Mouse (Mus musculus) heart, embryonic 12.5 days (tissue): ENCODE measurements around the gene Pxt1. TPM values are rescaled to one million over a fixed set of nuclear protein-coding genes. Genes with fewer than 3 reads are reported as not detected.
A peak's percentile ranks its signal among the peaks of the same experiment; 100 is the strongest.

Experiments
- ATAC-seq: fragments of 200-750 bp; cut with Nextera tagmentation; 2 replicates; pipeline ENCODE4 v1.8.0; 2017; ENCODE audit warnings: moderate TSS enrichment, moderate library complexity; ENCODE audit not compliant: insufficient number of reproducible peaks, low FRiP score
- H3K27ac ChIP-seq: fragments of 300-500 bp; sonication (generic); 2 replicates; pipeline ENCODE4 v1.5.1; 2016; ENCODE audit warnings: mild to moderate bottlenecking, moderate library complexity; ENCODE audit not compliant: poor library complexity, severe bottlenecking
- H3K27me3 ChIP-seq: fragments of 300-500 bp; sonication (generic); replicated peaks from 2 replicates; pipeline ENCODE4 v1.6.1; 2016; ENCODE audit warnings: mild to moderate bottlenecking, moderate library complexity
- H3K36me3 ChIP-seq: fragments of 300-500 bp; sonication (generic); 2 replicates; pipeline ENCODE4 v1.6.1; 2016; ENCODE audit warnings: mild to moderate bottlenecking, moderate library complexity
- H3K4me1 ChIP-seq: fragments of 300-500 bp; sonication (generic); replicated peaks from 2 replicates; pipeline ENCODE4 v1.6.1; 2016; ENCODE audit warnings: mild to moderate bottlenecking
- H3K4me2 ChIP-seq: fragments of 300-500 bp; sonication (generic); 2 replicates; pipeline ENCODE4 v1.6.1; 2016; ENCODE audit warnings: mild to moderate bottlenecking, moderate library complexity
- H3K4me3 ChIP-seq: fragments of 300-500 bp; sonication (generic); 2 replicates; pipeline ENCODE4 v1.5.1; 2016; ENCODE audit warnings: mild to moderate bottlenecking
- H3K9ac ChIP-seq: fragments of 300-500 bp; sonication (generic); 2 replicates; pipeline ENCODE4 v1.6.1; 2016; ENCODE audit warnings: mild to moderate bottlenecking, moderate library complexity
- H3K9me3 ChIP-seq: fragments of 300-500 bp; sonication (generic); replicated peaks from 2 replicates; pipeline ENCODE4 v1.6.1; 2016; ENCODE audit warnings: mild to moderate bottlenecking, moderate library complexity
- WGBS: fragments of 180-500 bp; shearing (Covaris S2); methylation state at CpG from one replicate; pipeline ENCODE4 v1.1.7; 2016; 5-methylcytosine and 5-hydroxymethylcytosine counted together
- polyA plus RNA-seq: library from polyadenylated mRNA; unstranded; fragments of >200 nt; fragmentation: Nextera tagmentation; extraction: Ambion mirVana; gene quantifications from 2 replicates; pipeline ENCODE4 v1.2.1, GENCODE M21; 2016

Pxt1 gene
- polyA plus RNA-seq, 1 experiment from 2014 or later = not detected

DNA sequence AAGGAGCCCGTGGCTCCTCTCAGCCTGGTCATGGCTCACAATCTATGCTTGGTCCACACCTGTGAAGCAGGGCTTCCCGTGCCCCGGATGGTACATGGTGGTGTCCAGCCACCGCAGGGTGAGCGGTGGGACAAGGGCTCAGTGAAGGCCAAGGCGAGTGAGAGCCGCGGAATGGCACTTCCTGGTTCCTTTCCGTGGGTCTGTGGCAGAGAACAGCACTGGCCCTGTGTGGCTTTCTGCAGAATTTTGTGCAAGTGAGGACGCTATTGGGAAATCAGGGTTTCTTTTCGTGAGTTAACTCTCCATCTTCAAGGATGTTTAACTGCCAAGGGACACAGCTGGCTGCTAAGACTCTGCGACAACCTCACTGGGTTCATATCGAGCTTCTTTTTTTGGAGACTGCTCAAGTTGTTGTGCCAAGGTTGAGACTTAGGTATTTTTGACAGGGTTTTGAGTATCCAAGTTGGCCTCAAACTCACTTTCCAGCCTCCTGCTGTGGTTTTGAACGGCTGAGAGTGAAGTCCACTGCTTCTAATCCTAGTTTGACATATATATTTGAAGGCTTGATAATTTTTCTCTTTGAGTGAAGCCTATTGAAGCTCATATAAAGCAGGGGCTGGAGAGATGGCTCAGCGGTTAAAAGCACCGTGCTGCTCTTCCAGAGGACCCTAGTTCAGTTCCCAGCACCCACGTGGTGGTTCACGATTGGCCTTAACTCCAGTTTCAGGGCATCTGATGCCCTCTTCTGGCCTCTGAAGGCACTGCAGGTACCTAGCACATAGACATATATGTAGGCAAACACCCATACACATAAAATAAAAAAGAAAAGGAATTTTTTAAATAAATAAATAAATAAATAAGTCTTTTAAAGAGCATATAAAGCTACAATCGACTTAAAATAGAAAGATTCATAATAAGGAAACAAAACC is 3.6 kb upstream of the Pxt1 start:
- ATAC-seq = no peak
- whole genome bisulfite sequencing = 88% methylated on average over 19 of the region's 19 CpGs

DNA sequence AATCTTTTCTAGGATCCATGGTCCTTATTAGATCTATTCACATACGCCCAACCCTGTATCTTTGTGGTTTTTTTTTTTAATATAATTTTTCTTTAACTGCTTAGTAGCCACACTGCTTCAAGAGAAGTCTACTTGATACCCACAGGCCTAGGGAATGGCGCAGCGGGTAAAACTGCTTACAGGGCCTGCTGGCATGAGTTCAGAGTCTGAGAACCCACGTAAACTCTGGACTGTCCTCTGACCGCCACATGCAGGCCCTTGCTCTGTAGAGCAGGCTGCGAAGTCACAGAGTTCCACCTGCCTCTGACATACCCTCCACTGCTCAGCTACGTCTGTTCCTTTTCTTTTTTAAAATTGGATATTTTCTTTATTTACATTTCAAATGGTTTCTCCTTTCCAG is 841 bp upstream of the Pxt1 start:
- peaks cover 9% of the 10 kb centered on the region for H3K9me3 ChIP-seq
- H3K4me2 ChIP-seq = no peak overlapping the region
- no peaks in the 10 kb centered on the region for H3K36me3 ChIP-seq
- no peak overlapping the region for H3K27ac ChIP-seq
- 87% methylated on average over 7 of the region's 7 CpGs for WGBS
- no peak overlapping the region for H3K9ac ChIP-seq
- no peaks in the 10 kb centered on the region for H3K4me1 ChIP-seq
- no peak overlapping the region for H3K4me3 ChIP-seq
- no peaks in the 10 kb centered on the region for H3K27me3 ChIP-seq
- no peak for ATAC-seq

More for the DNA sequence above, 3.6 kb upstream of the Pxt1 start:
- Histone ChIP-seq H3K4me1 (peaks cover 5% of the 10 kb centered on the region), H3K27ac (no peak overlapping the region), H3K36me3 (no peaks in the 10 kb centered on the region), H3K4me2 (no peak overlapping the region), H3K27me3 (no peaks in the 10 kb centered on the region), H3K9ac (no peak overlapping the region), H3K9me3 (peaks cover 9% of the 10 kb centered on the region; the same call in 1 of the 2 replicates), H3K4me3 (no peak overlapping the region)

DNA sequence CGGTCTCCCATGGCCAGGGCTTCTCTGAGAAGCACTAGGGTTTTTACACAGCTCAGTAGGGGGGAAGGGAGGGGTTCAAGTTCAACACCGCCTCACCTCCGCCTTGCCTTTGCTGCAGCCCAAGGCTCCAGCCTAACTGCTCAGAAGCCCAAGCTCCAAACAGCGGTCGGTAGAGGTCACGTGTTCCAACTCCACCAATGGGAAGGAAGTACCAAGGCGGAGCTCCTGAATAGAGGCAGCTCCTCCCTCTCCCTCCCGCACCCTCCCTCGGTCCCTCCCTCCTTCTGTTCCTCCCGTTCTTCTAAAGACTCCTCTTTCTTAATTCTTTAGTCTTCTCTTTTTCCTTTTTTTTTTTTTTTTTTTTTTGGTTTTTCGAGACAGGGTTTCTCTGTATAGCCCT is 1.5 kb downstream of the Pxt1 start:
- Histone ChIP-seq H3K4me3 (no peak overlapping the region), H3K4me2 (no peak overlapping the region), H3K9ac (no peak overlapping the region), H3K9me3 (peaks cover 3% of the 10 kb centered on the region), H3K27ac (no peak overlapping the region), H3K4me1 (no peaks in the 10 kb centered on the region), H3K27me3 (no peaks in the 10 kb centered on the region), H3K36me3 (no peaks in the 10 kb centered on the region)
- 73% methylated on average over 10 of the region's 11 CpGs for WGBS
- peak; percentile 88; the same call in 1 of the 2 replicates for ATAC-seq

DNA sequence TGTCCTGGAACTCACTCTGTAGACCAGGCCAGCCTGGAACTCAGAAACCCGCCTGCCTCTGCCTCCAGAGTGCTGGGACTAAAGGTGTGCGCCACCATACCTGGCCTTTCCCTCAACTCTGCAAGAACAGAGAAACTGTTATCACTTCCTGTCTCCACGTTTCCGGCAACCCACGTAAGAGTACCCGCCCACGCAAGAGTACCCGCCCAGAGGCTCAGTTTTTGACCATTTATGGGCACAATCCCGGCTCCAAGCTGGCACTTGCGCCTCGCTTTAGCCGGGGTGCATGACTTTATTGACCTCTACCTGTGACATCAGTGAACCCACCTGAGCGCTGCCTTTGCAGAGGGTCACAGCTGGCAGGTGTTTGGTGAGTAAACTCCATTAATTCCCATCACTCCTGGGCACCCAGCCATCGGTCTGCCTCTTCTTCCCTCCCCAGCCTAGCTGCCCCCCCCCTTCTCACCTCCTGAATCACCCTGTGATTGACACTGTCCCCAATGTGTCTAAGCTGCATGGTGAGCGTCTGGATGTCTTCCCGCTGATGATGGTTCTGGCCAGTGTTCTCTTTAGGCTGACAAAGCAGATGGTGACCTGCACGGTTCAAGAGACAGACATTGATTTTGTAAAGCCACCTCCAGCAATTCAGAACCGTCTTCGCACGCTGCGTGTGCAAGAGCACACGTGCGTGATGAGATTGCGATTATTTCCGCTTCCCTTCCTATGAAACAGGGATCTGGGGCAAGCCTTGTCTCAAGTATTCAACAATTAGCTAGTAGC is 2.7 kb downstream of the Pxt1 start:
- no peak overlapping the region for H3K4me3 ChIP-seq
- ATAC-seq = no peak
- no peak overlapping the region for H3K9ac ChIP-seq
- H3K27ac ChIP-seq = no peak overlapping the region
- 90% methylated on average over 25 of the region's 25 CpGs for WGBS
- H3K4me1 ChIP-seq = no peaks in the 10 kb centered on the region
- H3K9me3 ChIP-seq = no peaks in the 10 kb centered on the region; the same call in 1 of the 2 replicates
- H3K4me2 ChIP-seq = no peak overlapping the region
- no peaks in the 10 kb centered on the region for H3K27me3 ChIP-seq
- H3K36me3 ChIP-seq = no peaks in the 10 kb centered on the region

DNA sequence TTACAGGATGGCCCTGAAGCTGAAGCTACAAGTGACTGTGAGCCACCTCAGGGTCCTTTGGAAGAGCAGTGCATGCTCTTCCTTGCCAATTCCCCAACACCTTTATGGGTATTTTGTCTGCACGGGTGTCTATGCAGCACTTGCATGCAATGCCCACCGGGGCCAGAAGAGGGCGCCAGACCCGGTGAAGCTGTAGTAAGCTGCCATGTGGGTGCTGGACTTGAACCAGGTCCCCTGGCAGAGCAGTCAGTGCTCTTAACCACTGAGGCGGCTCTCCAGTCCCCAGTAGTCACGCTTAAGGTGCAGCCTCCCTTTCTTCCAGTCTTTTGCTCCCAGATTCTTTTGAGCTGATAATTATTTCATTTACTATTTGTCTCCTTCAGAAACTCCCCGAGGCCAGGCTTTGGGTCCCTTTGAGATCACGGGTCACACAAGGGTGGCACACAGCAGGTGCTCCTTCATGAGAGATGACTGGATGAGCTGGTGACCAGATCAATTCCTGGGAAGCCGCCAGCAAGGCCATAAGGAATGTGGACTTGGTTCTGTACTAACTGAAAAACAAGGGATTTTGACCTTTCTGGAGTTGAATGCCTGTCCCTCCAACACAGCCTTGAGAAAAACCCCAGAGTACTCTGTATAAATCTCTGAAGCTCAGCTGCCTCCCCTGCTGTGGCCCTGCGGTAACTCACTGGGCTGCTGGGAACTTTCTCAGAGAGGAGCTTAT is 6.9 kb downstream of the Pxt1 start:
- 77% methylated on average over 10 of the region's 10 CpGs for WGBS
- Histone ChIP-seq H3K4me2 (no peak overlapping the region), H3K4me1 (0 out of 2 replicates have a peak, but pooled peaks cover under 1% of the 10 kb centered on the region), H3K27ac (no peak overlapping the region), H3K4me3 (no peak overlapping the region), H3K27me3 (no peaks in the 10 kb centered on the region), H3K9ac (no peak overlapping the region), H3K36me3 (no peaks in the 10 kb centered on the region), H3K9me3 (no peaks in the 10 kb centered on the region; the same call in 1 of the 2 replicates)
- ATAC-seq = no peak

DNA sequence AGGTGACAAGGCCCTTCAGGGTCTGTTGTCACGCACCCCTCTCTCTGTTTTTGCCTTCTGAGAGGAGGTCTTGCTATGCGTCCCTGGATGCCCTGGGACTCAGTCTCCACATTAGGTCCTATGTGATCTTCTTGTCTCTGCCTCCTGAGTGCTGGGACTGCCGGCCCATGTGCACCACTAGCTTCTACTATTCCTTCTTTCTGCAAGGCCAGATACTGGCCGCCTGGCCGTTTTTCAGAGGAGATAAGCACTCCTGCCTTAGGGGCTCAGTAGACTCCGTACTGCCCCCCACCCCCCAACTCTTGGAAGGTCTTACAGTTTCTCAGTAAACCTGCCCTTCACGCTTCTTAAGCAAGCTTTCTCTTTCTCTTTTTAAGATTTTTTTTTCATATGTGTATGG is 7.5 kb downstream of the Pxt1 start:
- 0 out of 2 replicates have a peak, but pooled peaks have one; percentile 9 for ATAC-seq
- H3K4me1 ChIP-seq = peaks cover 7% of the 10 kb centered on the region
- no peak overlapping the region for H3K9ac ChIP-seq
- no peak overlapping the region for H3K4me2 ChIP-seq
- H3K9me3 ChIP-seq = no peaks in the 10 kb centered on the region
- H3K4me3 ChIP-seq = no peak overlapping the region
- H3K27me3 ChIP-seq = no peaks in the 10 kb centered on the region
- no peak overlapping the region for H3K27ac ChIP-seq
- H3K36me3 ChIP-seq = no peaks in the 10 kb centered on the region
- 73% methylated on average over 7 of the region's 7 CpGs for WGBS

DNA sequence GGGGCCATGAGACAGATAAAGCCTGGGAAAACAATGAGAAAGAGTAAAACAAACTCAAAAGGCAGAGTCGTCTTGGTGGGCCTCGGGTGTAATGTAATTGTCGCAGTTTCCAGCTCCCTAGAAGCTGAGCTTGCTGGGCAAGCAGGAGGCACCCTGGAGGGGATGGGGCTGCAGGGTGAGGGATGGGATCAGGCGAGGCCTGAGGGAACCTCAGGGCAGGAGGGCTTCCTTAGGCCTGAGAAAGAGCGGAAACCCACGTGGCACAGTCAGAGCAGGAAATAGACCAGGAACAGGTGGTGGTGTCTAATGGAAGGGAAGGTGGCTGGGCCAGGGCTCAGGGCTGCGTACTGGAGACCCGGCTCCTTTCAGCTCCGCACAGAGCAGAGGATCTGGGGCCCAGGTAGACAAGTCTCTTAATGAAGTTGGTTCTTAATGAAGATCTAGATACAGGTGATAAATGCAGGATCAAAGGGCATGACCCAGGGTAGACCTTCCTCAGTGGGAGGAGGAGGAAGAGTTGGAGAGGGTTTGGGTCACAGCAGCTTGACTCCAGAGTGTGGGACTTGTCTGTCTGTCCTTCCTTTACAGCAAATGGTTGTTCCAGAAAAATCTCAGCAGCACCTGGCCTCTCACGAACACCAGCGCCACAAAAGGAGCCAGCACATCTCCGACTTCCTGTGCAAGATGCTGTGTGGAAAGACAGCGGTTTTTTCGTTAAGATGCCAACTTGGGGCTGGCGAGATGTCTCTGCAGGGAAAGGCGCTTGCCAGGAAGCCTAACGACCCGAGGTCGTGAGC is 9.3 kb downstream of the Pxt1 start:
- Histone ChIP-seq H3K4me2 (no peak overlapping the region), H3K9me3 (no peaks in the 10 kb centered on the region), H3K27me3 (no peaks in the 10 kb centered on the region), H3K27ac (no peak overlapping the region), H3K36me3 (no peaks in the 10 kb centered on the region), H3K4me3 (no peak overlapping the region), H3K9ac (no peak overlapping the region), H3K4me1 (peaks cover 19% of the 10 kb centered on the region)
- ATAC-seq = no peak
- WGBS = 72% methylated on average over 19 of the region's 19 CpGs

DNA sequence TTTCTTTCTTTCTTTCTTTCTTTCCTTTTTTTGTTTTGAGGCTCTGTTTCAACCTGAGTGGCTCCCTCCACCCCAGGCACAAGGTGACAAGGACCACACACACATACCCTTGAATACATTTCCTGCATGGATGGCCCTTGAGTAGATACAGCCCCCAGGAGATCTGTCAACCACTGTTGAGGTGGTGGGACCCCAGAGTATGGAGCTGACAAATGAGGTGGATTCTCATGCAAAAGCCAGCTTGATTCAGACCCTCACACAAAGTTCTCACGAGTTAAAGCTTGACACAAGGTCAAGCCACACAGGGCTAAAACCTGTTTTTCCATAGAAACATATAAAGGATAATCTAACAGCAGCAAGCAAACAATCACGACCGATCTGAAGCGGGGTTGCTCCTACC is 11.4 kb downstream of the Pxt1 start:
- H3K4me1 ChIP-seq = peaks cover 19% of the 10 kb centered on the region
- no peak overlapping the region for H3K4me3 ChIP-seq
- no peak for ATAC-seq
- H3K36me3 ChIP-seq = no peaks in the 10 kb centered on the region
- H3K27me3 ChIP-seq = no peaks in the 10 kb centered on the region
- no peak overlapping the region for H3K4me2 ChIP-seq
- H3K9me3 ChIP-seq = no peaks in the 10 kb centered on the region
- H3K27ac ChIP-seq = no peak overlapping the region
- WGBS = 92% methylated on average over 4 of the region's 4 CpGs
- H3K9ac ChIP-seq = no peak overlapping the region

DNA sequence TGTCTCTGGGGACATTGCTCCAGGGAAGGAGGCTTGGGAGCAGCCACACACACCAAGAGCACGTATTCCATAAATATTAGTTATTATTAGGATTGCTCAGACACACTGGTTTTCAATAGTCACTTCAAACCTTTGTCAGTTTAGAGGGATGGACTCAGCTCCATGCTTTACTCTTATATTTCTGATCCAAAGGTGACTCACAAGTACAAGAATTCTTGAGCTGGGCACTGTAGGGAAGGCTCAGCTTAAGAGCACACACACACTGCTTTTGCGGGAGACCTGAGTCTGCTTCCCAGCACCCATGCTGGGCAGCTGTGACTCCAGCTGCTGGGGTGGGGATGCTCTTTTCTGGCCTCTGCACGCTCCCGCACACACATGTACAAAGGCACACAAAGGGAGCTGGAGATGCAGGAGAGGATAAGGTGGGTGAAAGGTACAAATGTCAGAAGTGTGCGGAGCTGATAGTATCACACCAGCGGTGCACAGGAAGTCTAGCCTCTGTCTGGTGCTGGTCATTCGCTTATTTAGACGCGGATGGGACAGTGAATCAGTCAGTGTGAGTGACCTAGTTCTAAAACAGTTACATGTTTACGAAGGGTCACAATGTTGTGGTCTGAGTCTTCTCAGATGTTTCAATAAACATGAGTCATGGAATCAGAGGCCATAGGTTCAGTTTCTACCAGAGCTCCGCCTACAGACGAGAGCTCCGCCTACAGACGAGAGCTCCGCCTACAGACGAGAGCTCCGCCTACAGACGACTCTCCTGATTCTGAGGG is 12.0 kb downstream of the Pxt1 start:
- Histone ChIP-seq H3K4me1 (peaks cover 21% of the 10 kb centered on the region), H3K9ac (no peak overlapping the region), H3K9me3 (no peaks in the 10 kb centered on the region), H3K4me2 (no peak overlapping the region), H3K4me3 (no peak overlapping the region), H3K36me3 (no peaks in the 10 kb centered on the region), H3K27ac (peak overlapping the region; percentile 35; the same call in 1 of the 2 replicates), H3K27me3 (no peaks in the 10 kb centered on the region)
- WGBS = 86% methylated on average over 18 of the region's 18 CpGs
- ATAC-seq = no peak
